Mouse (Mus musculus): ENCODE data around the gene Jam3.

The Jam3 gene

GRCm38 (mm10) chr9:27122076-27122475 lies 33.1 kb downstream of the Jam3 start:
- intact Hi-C loops (cut with DNase I) = no loop called here

- intact Hi-C loops (cut with DNase I) = no loop called here
These were observed 34.0 kb downstream of the Jam3 start for GRCm38 (mm10) chr9:27121254-27121653.

GRCm38 (mm10) chr9:27111756-27112155 lies 43.5 kb downstream of the Jam3 start:
- intact Hi-C loops (cut with DNase I) = no loop called here

- intact Hi-C loops (cut with DNase I) = no loop called here
These were observed 44.5 kb downstream of the Jam3 start for GRCm38 (mm10) chr9:27110681-27111080.

GRCm38 (mm10) chr9:27109533-27110514 lies 45.4 kb downstream of the Jam3 start:
- intact Hi-C loops (cut with DNase I) = loop anchor here (5.0 to 10.0 kb wide), 3 partner anchors 67 to 215 kb away; no protein-coding TSS in a partner anchor

GRCm38 (mm10) chr9:27108451-27108850 lies 46.8 kb downstream of the Jam3 start:
- intact Hi-C loops (cut with DNase I) = loop anchor here (5.0 to 10.0 kb wide), 3 partner anchors 69 to 216 kb away; no protein-coding TSS in a partner anchor

GRCm38 (mm10) chr9:27106081-27106480 lies 49.1 kb downstream of the Jam3 start:
- intact Hi-C loops (cut with DNase I) = loop anchor here (5.0 to 10.0 kb wide), 3 partner anchors 71 to 219 kb away; no protein-coding TSS in a partner anchor

GRCm38 (mm10) chr9:27101466-27101865 lies 53.8 kb downstream of the Jam3 start:
- intact Hi-C loops (cut with DNase I) = loop anchor here (10.0 kb wide), 1 partner anchor 223 kb away; no protein-coding TSS in a partner anchor

GRCm38 (mm10) chr9:27099474-27099873 lies 55.7 kb downstream of the Jam3 start:
- intact Hi-C loops (cut with DNase I) = no loop called here

GRCm38 (mm10) chr9:27098557-27098956 lies 56.7 kb downstream of the Jam3 start:
- intact Hi-C loops (cut with DNase I) = no loop called here

- intact Hi-C loops (cut with DNase I) = no loop called here
These were observed 57.1 kb downstream of the Jam3 start for GRCm38 (mm10) chr9:27098092-27098491.

- intact Hi-C loops (cut with DNase I) = no loop called here
These were observed 62.3 kb downstream of the Jam3 start for GRCm38 (mm10) chr9:27092916-27093315.

- intact Hi-C loops (cut with DNase I) = no loop called here
These were observed 64.1 kb downstream of the Jam3 start for GRCm38 (mm10) chr9:27090801-27091775.

- intact Hi-C loops (cut with DNase I) = no loop called here
These were observed 65.1 kb downstream of the Jam3 start for GRCm38 (mm10) chr9:27090134-27090533.

- intact Hi-C loops (cut with DNase I) = no loop called here
These were observed 67.8 kb downstream of the Jam3 start for GRCm38 (mm10) chr9:27087402-27087801.

GRCm38 (mm10) chr9:27086256-27086655 lies 69.0 kb downstream of the Jam3 start:
- intact Hi-C loops (cut with DNase I) = no loop called here

- intact Hi-C loops (cut with DNase I) = loop anchor here (10.0 kb wide), 1 partner anchor 249 kb away; no protein-coding TSS in a partner anchor
These were observed 79.4 kb downstream of the Jam3 start for GRCm38 (mm10) chr9:27075812-27076211.

GRCm38 (mm10) chr9:27074677-27075076 lies 80.5 kb downstream of the Jam3 start:
- intact Hi-C loops (cut with DNase I) = loop anchor here (10.0 kb wide), 1 partner anchor 250 kb away; no protein-coding TSS in a partner anchor

GRCm38 (mm10) chr9:27070895-27071294 lies 84.3 kb downstream of the Jam3 start:
- intact Hi-C loops (cut with DNase I) = loop anchor here (10.0 kb wide), 1 partner anchor 254 kb away; no protein-coding TSS in a partner anchor

GRCm38 (mm10) chr9:27058341-27058740 lies 96.9 kb downstream of the Jam3 start:
- intact Hi-C loops (cut with DNase I) = no loop called here

GRCm38 (mm10) chr9:27049492-27049891 lies 105.7 kb downstream of the Jam3 start:
- intact Hi-C loops (cut with DNase I) = no loop called here
